11 mouse cellular contexts compared by ENCODE assay signal in genomic region chr2:18943930-18944329, GRCm38 (mm10). TPM values are rescaled to one million over a fixed set of nuclear protein-coding genes. Genes with fewer than 3 reads are reported as not detected.
DNase-seq lines count a peak whose midpoint lies in the region; ATAC-seq and TF ChIP-seq lines count a peak whose summit lies in the region.
"Had no signal": no experiment of that assay in that cellular context is flagged by ENCODE, and none has a peak within 500 bp of the region (broad histone marks: within the 10 kb centered on the region; RNA-seq: fewer than 3 reads in every experiment).

No protein-coding gene starts in this region.

- H3K27ac ChIP-seq in brown adipose tissue, adult 24 weeks (replicated peaks; ENCODE audit: low read depth, low read length), result 0 out of 2 replicates have a peak overlapping the region, but pooled peaks have one; percentile 17
- peak overlapping the region; percentile 82 for H3K27ac ChIP-seq in kidney, adult 2 months (ENCODE audit: insufficient read depth, low read depth, low read length)
- H3K27ac ChIP-seq in lung, embryonic 16.5 days (ENCODE audit: low read length), result peak overlapping the region; percentile 79
- H3K27ac ChIP-seq in forebrain, embryonic 14.5 days (ENCODE audit: low read depth, low read length), result no peak overlapping the region
- H3K27ac ChIP-seq in left cerebral cortex, adult 2 months, result no peak overlapping the region
- H3K27ac ChIP-seq: neural tube, embryonic 12.5 days had no signal

- no peaks in the 10 kb centered on the region for H3K27me3 ChIP-seq in kidney, adult 2 months (replicated peaks; ENCODE audit: control insufficient read depth, insufficient read depth, low read length)
- no peaks in the 10 kb centered on the region for H3K27me3 ChIP-seq in lung, embryonic 16.5 days (ENCODE audit: control insufficient read depth, insufficient read depth, low read depth, low read length)
- no peaks in the 10 kb centered on the region for H3K27me3 ChIP-seq in forebrain, embryonic 14.5 days (replicated peaks; ENCODE audit: control insufficient read depth, insufficient read depth, low read length)
- H3K27me3 ChIP-seq: neural tube, embryonic 12.5 days had no signal

- TF ChIP-seq CTCF in kidney, adult 2 months (conservative IDR thresholded peaks at IDR 0.05; ENCODE audit: insufficient read depth, insufficient read length, low read depth, low read length), result no peak
- TF ChIP-seq CTCF in left cerebral cortex, adult 2 months (IDR thresholded peaks at IDR 0.05), result no peak

- ATAC-seq in lung, embryonic 16.5 days (ENCODE audit: low read depth), result peak; percentile 80
- ATAC-seq in forebrain, embryonic 14.5 days, result no peak

- H3K9ac ChIP-seq in lung, embryonic 16.5 days (ENCODE audit: low read length), result no peak overlapping the region
- no peak overlapping the region for H3K9ac ChIP-seq in forebrain, embryonic 14.5 days (ENCODE audit: low read length)
- H3K9ac ChIP-seq: neural tube, embryonic 12.5 days had no signal

- no peaks in the 10 kb centered on the region for H3K36me3 ChIP-seq in kidney, adult 2 months (ENCODE audit: control insufficient read depth, insufficient read depth, low read length)
- no peaks in the 10 kb centered on the region for H3K36me3 ChIP-seq in lung, embryonic 16.5 days (ENCODE audit: control insufficient read depth, insufficient read depth, low read length)
- H3K36me3 ChIP-seq in forebrain, embryonic 14.5 days (ENCODE audit: control insufficient read depth, insufficient read depth, low read length), result no peaks in the 10 kb centered on the region
- H3K36me3 ChIP-seq: neural tube, embryonic 12.5 days had no signal

- H3K9me3 ChIP-seq in lung, embryonic 16.5 days (ENCODE audit: control insufficient read depth, low read length), result no peaks in the 10 kb centered on the region
- no peaks in the 10 kb centered on the region for H3K9me3 ChIP-seq in forebrain, embryonic 14.5 days (replicated peaks; ENCODE audit: control insufficient read depth, low read length)
- H3K9me3 ChIP-seq: neural tube, embryonic 12.5 days had no signal

- intact Hi-C loops in left cerebral cortex, adult 2 months (cut with DNase I), result no loop called here

- peak; percentile 54 for DNase-seq in adrenal gland, adult 2 months
- DNase-seq in adrenal gland, adult 18-20 months (ENCODE audit: low spot score in 2 of 2), result no peak
- peak; percentile 90 for DNase-seq in kidney, adult 2 months
- no peak for DNase-seq in forebrain, embryonic 14.5 days (ENCODE audit: low spot score)
- DNase-seq in left cerebral cortex, adult 2 months (ENCODE audit: extremely low spot score in 1 of 2, low spot score in 2 of 2), result no peak
- DNase-seq in ovary, postnatal 14 days (ENCODE audit: low spot score), result no peak
- DNase-seq: cerebellum, adult 11-12 months had no signal

- WGBS in kidney, adult 2 months, result 57% methylated on average over 2 of the region's 2 CpGs
- 67% methylated on average over 2 of the region's 2 CpGs for WGBS in lung, embryonic 16.5 days
- WGBS in forebrain, embryonic 14.5 days, result 91% methylated on average over 2 of the region's 2 CpGs

- no peak overlapping the region for H3K4me2 ChIP-seq in lung, embryonic 16.5 days (ENCODE audit: low read depth, low read length)
- H3K4me2 ChIP-seq in forebrain, embryonic 14.5 days (ENCODE audit: low read length), result no peak overlapping the region
- H3K4me2 ChIP-seq: neural tube, embryonic 12.5 days had no signal

- H3K4me1 ChIP-seq in brown adipose tissue, adult 24 weeks (ENCODE audit: control insufficient read depth, insufficient read depth, insufficient read length, low read length), result peaks cover 26% of the 10 kb centered on the region
- peaks cover 21% of the 10 kb centered on the region for H3K4me1 ChIP-seq in kidney, adult 2 months (ENCODE audit: control insufficient read depth, insufficient read depth, low read length)
- peaks cover 21% of the 10 kb centered on the region for H3K4me1 ChIP-seq in lung, embryonic 16.5 days (replicated peaks; ENCODE audit: control insufficient read depth, insufficient read depth, low read length)
- no peaks in the 10 kb centered on the region for H3K4me1 ChIP-seq in forebrain, embryonic 14.5 days (ENCODE audit: control insufficient read depth, insufficient read depth, low read length)

- H3K4me3 ChIP-seq in brown adipose tissue, adult 24 weeks (ENCODE audit: insufficient read depth, low read depth, low read length), result no peak overlapping the region
- no peak overlapping the region for H3K4me3 ChIP-seq in kidney, adult 2 months (ENCODE audit: insufficient read depth, low read depth, low read length)
- no peak overlapping the region for H3K4me3 ChIP-seq in lung, embryonic 16.5 days (ENCODE audit: low read length)
- H3K4me3 ChIP-seq in forebrain, embryonic 14.5 days (ENCODE audit: low read depth, low read length), result no peak overlapping the region
- H3K4me3 ChIP-seq in left cerebral cortex, adult 2 months, result no peak overlapping the region
- H3K4me3 ChIP-seq: neural tube, embryonic 12.5 days had no signal

- no peak for TF ChIP-seq POLR2A in kidney, adult 2 months (IDR thresholded peaks at IDR 0.05; ENCODE audit: low read depth, low read length)

RNA-seq across cellular contexts. Expression of gene Pip4k2a, which starts 54.0 kb away (rescaled TPM):
- total RNA-seq in adrenal gland, adult 2 months (2021), result 10 to 100 TPM; 32.3 to 40.3 TPM
- polyA plus RNA-seq in adrenal gland, adult 2 months (2012; rRNA removed), result 3.6 and 5.8 TPM in 2 replicates
- total RNA-seq in adrenal gland, adult 18-20 months (2021), result 10 to 100 TPM; 19.4 to 40.7 TPM
- polyA plus RNA-seq in brown adipose tissue, adult 24 weeks (2012; ENCODE audit: insufficient read depth, insufficient read length, missing spikeins), result 6.3 and 7.7 TPM in 2 replicates
- polyA plus RNA-seq in kidney, adult 2 months (2012; rRNA removed), result 5.6 and 7.1 TPM in 2 replicates
- 6.7 and 7.4 TPM in 2 replicates for polyA plus RNA-seq in lung, embryonic 16.5 days (2015; fragmentation: Nextera tagmentation; extraction: Ambion mirVana)
- polyA plus RNA-seq in forebrain, embryonic 14.5 days (2014; fragmentation: Nextera tagmentation; extraction: Ambion mirVana), result 11.0 and 12.1 TPM in 2 replicates
- 10 to 100 TPM; 49.3 to 50.1 TPM for total RNA-seq in left cerebral cortex, adult 2 months (2021)

RNA-seq across cellular contexts. Expression of gene 4930426L09Rik, which starts 54.2 kb away (rescaled TPM):
- total RNA-seq in adrenal gland, adult 2 months (2021), result under 1 TPM; 0.78 to 0.90 TPM
- polyA plus RNA-seq in adrenal gland, adult 2 months (2012; rRNA removed), result 0.13 and 0.28 TPM in 2 replicates
- total RNA-seq in adrenal gland, adult 18-20 months (2021), result 1 to 10 TPM in 1 of 2 experiments, under 1 TPM in 1; 0.96 to 1.2 TPM
- not detected in 2 replicates for polyA plus RNA-seq in brown adipose tissue, adult 24 weeks (2012; ENCODE audit: insufficient read depth, insufficient read length, missing spikeins)
- 0.38 and 0.56 TPM in 2 replicates for polyA plus RNA-seq in kidney, adult 2 months (2012; rRNA removed)
- 0.24 TPM in 1 of 2 replicates, not detected in the other for polyA plus RNA-seq in lung, embryonic 16.5 days (2015; fragmentation: Nextera tagmentation; extraction: Ambion mirVana)
- 0.30 and 0.58 TPM in 2 replicates for polyA plus RNA-seq in forebrain, embryonic 14.5 days (2014; fragmentation: Nextera tagmentation; extraction: Ambion mirVana)
- 1 to 10 TPM in 1 of 2 experiments, under 1 TPM in 1; 0.63 to 1.1 TPM for total RNA-seq in left cerebral cortex, adult 2 months (2021)
- total RNA-seq: gastrocnemius, adult 18-20 months had no signal

Comparison
In these comparisons a context has a peak if more than half of its experiments do, and no peak if none do; other contexts are left out.
1. DNase-seq: peak in adrenal gland, adult 2 months (single experiment) and kidney, adult 2 months (single experiment); none in adrenal gland, adult 18-20 months (0 of 2), forebrain, embryonic 14.5 days (single experiment), left cerebral cortex, adult 2 months (0 of 2) and ovary, postnatal 14 days (single experiment).
2. H3K27ac ChIP-seq: peak in brown adipose tissue, adult 24 weeks (single experiment), kidney, adult 2 months (single experiment) and lung, embryonic 16.5 days (single experiment); none in forebrain, embryonic 14.5 days (single experiment) and left cerebral cortex, adult 2 months (single experiment).